Mouse (Mus musculus) cerebellum, adult 8-10 months (tissue): ENCODE data around the gene Flrt2.

Source experiments
- DNase-seq: peaks from one replicate; pipeline ENCODE4 v3.0.0; 2022

The Flrt2 gene

DNA sequence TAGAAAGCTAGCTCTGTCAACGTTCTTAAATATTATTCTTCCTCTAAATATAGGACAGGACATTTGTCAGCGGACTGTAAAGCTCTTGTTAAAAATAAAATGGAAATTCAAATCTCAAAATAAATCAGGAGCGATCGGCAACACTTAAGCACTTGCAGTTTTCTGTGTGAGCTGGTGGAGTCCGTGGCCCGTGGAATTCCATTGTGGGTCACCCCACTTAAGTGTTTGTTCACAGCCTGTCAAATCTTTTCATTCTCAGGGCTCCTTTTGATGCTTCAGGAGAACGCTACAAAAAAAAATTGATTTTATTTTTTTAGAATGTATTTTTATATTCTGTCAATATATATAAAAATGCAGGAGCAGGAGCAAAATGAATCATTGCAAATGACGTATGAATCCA, 45.5 kb downstream of the Flrt2 start:
- DNase-seq, result no peak

DNA sequence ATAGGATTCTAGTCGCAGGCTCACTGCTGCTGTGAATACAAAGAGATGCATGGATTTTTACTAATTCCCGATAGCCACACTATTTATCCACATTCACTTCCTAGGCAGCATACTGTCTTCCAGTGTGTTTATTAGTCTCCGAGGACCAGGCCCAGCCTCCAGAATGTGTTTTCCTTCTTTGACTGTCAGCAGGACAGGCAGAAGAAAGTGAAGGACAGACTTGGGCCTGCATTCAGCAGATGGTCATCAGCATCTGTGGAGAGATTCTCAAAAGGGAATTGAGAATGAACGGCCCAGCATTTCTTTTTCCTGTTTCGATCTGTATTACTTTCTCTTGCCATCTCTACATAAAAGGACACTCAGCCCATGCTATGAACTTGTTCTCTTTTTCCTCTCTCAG, 46.0 kb downstream of the Flrt2 start:
- DNase-seq, result no peak

DNA sequence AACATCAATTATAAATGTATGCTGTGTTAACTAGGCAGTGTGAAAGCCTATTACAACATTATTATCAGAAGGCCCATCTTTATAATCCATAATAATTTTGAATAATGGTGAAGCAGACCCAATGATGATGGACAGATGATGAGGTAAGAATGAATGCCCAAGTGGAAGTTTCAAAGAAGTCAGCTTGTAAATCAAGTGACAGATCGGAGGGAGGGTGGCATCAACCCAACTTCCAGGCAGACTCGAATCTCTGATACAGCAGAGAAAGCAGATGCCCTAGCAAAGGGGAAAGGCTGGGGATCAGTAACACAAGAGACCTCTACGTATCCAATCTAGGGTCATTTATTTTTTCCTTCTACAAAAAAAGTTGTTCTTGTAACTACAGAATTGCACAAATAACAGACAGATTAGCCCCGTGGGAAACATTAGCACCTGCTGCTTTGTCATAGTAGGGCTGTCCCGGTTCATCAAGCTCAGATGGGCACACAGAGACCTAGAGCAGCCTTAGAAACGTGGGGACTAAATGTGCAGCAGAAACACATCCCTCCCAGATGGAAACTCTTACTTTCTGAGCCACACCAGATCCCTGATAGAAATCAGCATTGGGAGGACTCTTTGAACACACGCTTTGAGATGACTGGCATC, 46.6 kb downstream of the Flrt2 start:
- no peak for DNase-seq

- no peak for DNase-seq
Observed at GRCm38 (mm10) chr12:95739739-95740138, 47.7 kb downstream of the Flrt2 start.

- DNase-seq, result no peak
Observed at GRCm38 (mm10) chr12:95741296-95741695, 49.3 kb downstream of the Flrt2 start.

DNA sequence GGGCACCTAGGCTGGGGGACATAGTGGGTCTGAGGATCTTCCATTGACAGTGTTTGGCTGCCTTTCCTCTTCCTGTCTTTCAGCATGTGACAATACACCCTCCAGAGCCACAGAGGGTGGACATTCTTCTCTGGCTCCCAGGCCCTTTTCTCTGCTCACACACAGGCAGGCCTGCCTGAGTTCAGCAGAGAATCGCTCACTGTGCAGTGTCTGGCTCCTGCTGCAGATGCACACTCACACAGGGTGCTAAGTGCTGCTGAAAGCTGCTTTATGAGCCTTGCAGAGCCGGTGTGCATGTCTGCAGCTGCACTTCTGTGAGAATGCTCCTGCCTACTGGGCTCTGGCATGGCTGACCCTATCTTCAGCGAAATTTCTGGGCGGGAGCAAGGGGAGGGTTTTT, 52.3 kb downstream of the Flrt2 start:
- no peak for DNase-seq

- no peak for DNase-seq
Observed at GRCm38 (mm10) chr12:95746856-95747579, 55.0 kb downstream of the Flrt2 start.

GRCm38 (mm10) chr12:95748760-95749159, 56.7 kb downstream of the Flrt2 start:
- no peak for DNase-seq

DNA sequence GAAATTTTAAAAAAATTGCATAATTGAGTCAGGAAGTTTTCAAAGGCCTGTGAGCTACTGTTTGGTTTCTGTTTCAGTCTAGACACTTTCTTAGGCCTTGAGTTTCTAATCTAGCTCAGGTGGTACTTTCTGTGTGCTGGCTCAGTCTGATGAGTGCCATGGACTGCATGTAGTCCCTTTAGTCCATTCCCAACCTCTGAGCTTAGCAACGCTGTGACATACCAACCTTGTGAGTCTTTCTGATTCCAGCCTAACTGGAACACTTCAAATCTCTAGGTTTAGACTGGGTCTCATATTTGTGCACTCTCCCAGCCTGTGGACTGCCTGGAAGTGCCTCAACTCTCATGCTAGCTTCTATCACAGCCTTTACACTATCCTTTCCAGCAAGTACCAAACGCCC, 57.2 kb downstream of the Flrt2 start:
- DNase-seq, result no peak

DNA sequence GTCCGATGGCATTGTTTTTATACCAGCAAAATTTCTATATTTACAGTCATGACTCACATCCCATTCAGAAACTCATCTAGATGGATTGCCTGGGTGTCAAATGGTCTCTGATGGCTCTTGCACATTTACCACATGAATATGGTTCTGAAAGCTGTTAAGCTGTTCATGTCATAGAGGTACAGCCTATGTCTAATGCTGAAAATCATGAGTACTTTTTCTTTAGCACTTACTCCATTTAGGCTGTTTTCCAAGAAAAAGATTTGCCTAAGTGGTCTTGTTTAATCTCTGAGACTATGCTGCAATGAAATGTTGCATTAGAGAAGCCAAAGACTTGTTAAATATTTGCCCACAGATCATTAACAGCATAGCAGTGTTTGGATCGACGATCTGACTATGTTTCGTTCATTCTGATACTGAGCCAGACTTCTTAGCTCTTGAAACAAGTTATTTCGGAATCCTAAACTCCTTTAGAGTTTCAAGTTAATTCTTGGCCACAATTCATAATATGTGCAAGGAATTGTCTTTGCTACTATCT, 67.3 kb downstream of the Flrt2 start:
- no peak for DNase-seq

GRCm38 (mm10) chr12:95765255-95765654, 73.2 kb downstream of the Flrt2 start:
- DNase-seq, result no peak

GRCm38 (mm10) chr12:95769041-95769440, 77.0 kb downstream of the Flrt2 start:
- DNase-seq, result no peak

DNA sequence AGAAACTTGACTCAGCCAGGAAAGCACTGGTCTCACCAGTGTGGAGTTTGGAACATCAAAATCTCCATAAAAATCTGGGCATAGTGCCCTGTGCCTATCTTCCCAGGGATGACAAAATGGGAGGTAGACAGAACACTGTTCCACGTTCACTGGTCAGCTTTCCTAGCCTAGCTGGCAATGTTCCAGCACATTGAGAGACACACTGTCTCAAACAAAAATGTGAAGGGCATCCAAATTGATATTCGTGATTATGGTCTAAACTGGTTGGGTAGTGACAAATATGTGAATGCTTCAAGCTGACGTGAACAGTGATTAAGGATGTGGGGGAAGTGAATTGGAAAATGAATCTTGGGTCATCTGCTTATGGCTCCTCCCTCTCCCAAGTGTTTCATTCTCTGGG, 78.2 kb downstream of the Flrt2 start:
- DNase-seq, result no peak

DNA sequence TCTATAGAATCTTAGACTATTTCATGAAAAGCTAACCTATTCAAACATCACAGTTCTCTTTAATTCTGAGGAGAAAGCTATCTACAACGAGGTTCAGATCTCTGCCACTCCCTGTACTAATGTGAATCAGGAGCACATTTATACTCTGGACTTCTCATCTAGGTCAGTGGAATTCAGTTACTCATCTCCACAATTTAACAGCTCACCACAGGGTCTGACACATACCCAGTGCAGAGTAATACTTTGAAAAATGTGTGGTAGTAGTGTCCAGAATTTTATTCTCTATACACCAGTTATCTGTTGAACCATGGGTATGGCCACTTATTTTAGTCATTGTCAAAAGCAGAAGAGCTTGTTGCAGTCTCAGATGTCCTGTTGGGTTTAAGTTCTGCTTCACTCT, 98.1 kb downstream of the Flrt2 start:
- no peak for DNase-seq

GRCm38 (mm10) chr12:95816660-95817059, 124.6 kb downstream of the Flrt2 start:
- no peak for DNase-seq
